Mouse (Mus musculus) hindbrain, embryonic 12.5 days (tissue): ENCODE measurements around the gene Lama5. TPM values are rescaled to one million over a fixed set of nuclear protein-coding genes. Genes with fewer than 3 reads are reported as not detected.

Source experiments
- ATAC-seq: fragments of 200-750 bp; cut with Nextera tagmentation; 2 replicates; pipeline ENCODE4 v1.8.0; 2017; ENCODE audit warnings: moderate TSS enrichment; ENCODE audit not compliant: low FRiP score
- H3K27ac ChIP-seq: fragments of 300-500 bp; sonication (generic); 2 replicates; pipeline ENCODE4 v1.5.1; 2016; ENCODE audit warnings: mild to moderate bottlenecking
- H3K27me3 ChIP-seq: fragments of 300-500 bp; sonication (generic); 2 replicates; pipeline ENCODE4 v1.6.1; 2016; ENCODE audit warnings: mild to moderate bottlenecking
- H3K36me3 ChIP-seq: fragments of 300-500 bp; sonication (generic); 2 replicates; pipeline ENCODE4 v1.6.1; 2016; ENCODE audit warnings: mild to moderate bottlenecking
- H3K4me1 ChIP-seq: fragments of 300-500 bp; sonication (generic); 2 replicates; pipeline ENCODE4 v1.6.1; 2016
- H3K4me2 ChIP-seq: fragments of 300-500 bp; sonication (generic); replicated peaks from 2 replicates; pipeline ENCODE4 v1.6.1; 2016; ENCODE audit warnings: mild to moderate bottlenecking
- H3K4me3 ChIP-seq: fragments of 300-500 bp; sonication (generic); 2 replicates; pipeline ENCODE4 v1.5.1; 2016; ENCODE audit warnings: mild to moderate bottlenecking
- H3K9ac ChIP-seq: fragments of 300-500 bp; sonication (generic); 2 replicates; pipeline ENCODE4 v1.6.1; 2016; ENCODE audit warnings: mild to moderate bottlenecking, moderate library complexity
- H3K9me3 ChIP-seq: fragments of 300-500 bp; sonication (generic); replicated peaks from 2 replicates; pipeline ENCODE4 v1.6.1; 2016; ENCODE audit warnings: mild to moderate bottlenecking
- WGBS: fragments of 180-500 bp; shearing (Covaris S2); methylation state at CpG from one replicate; pipeline ENCODE4 v1.1.7; 2016; 5-methylcytosine and 5-hydroxymethylcytosine counted together
- polyA plus RNA-seq: library from polyadenylated mRNA; unstranded; fragments of >200 nt; fragmentation: Nextera tagmentation; extraction: Ambion mirVana; gene quantifications from 2 replicates; pipeline ENCODE4 v1.2.1, GENCODE M21; 2016

The Lama5 gene
- polyA plus RNA-seq, 1 experiment from 2014 or later, result 8.7 TPM

DNA sequence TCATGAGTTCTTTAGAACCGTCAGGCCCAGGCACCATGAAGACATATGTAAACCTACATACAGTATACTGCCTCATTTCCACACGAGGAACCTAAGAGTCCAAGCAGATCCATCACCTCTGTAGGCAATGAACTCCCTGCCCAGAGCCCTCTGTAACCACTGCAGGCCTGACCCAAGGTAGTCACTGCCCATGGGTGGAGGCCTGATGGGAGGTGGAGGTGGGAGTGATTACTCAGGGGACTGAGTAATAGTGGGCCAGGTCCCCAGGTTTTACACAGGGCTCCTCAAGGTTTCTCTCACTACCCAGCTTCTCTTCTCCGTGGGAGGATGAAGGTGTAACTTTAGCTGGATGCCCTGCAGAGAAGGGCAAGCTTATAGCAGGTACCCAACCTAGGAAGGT is 3.5 kb upstream of the Lama5 start:
- Histone ChIP-seq H3K9ac (no peak overlapping the region), H3K27me3 (peaks cover 33% of the 10 kb centered on the region), H3K9me3 (no peaks in the 10 kb centered on the region), H3K36me3 (no peaks in the 10 kb centered on the region), H3K4me3 (no peak overlapping the region), H3K4me1 (peaks cover 42% of the 10 kb centered on the region), H3K27ac (no peak overlapping the region), H3K4me2 (no peak overlapping the region)
- WGBS, result 87% methylated on average over 3 of the region's 3 CpGs
- no peak for ATAC-seq

DNA sequence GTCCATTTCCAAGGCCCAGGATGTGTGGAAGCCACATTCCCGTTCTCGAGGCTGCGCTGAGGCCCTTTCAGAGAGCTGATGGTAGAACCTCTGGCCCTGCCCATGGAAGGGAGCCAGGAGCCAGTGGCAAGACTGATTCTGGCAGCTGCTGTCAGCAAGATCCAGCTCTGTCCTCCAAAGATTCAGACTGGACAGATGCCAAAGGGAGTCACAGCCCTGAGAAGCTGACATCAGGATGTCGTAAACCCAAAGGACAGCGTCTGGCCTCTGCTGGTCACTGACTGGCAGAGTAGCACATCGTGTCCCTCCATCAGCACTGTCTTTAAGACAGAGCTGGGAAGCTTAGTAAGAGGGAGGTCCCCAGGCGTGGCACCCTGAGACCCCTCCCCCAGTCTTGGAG is 2.9 kb upstream of the Lama5 start:
- Histone ChIP-seq H3K27ac (no peak overlapping the region), H3K4me2 (no peak overlapping the region), H3K36me3 (no peaks in the 10 kb centered on the region), H3K4me3 (no peak overlapping the region), H3K27me3 (peaks cover 39% of the 10 kb centered on the region), H3K9me3 (no peaks in the 10 kb centered on the region), H3K9ac (no peak overlapping the region), H3K4me1 (peaks cover 42% of the 10 kb centered on the region)
- ATAC-seq, result no peak; the same call in 1 of the 2 replicates
- WGBS, result 69% methylated on average over 7 of the region's 7 CpGs

DNA sequence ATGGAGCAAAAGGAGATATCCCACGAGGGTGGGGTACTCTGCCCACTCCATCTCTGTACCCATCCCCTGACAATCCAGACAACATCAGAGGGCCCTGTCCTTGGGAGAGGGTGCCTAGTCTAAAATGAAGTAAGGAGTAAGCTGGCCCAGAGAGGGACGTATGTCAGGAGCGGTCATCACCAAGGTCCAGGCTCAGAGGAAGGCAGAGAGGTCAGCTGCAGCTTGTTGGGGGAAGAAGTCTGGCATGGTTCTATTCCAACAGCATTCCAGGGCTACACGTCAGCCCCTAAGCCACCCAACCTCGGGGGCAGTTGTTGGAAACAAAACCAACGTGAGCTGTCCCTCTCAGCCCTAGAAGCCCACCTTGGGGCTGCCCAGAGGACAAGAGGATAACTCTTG is 2.4 kb upstream of the Lama5 start:
- Histone ChIP-seq H3K9ac (no peak overlapping the region), H3K4me2 (no peak overlapping the region; the same call in 1 of the 2 replicates), H3K4me1 (peaks cover 42% of the 10 kb centered on the region), H3K27me3 (peaks cover 44% of the 10 kb centered on the region), H3K27ac (no peak overlapping the region), H3K9me3 (no peaks in the 10 kb centered on the region), H3K4me3 (no peak overlapping the region), H3K36me3 (no peaks in the 10 kb centered on the region)
- 51% methylated on average over 6 of the region's 6 CpGs for WGBS
- ATAC-seq, result no peak; the same call in 1 of the 2 replicates

DNA sequence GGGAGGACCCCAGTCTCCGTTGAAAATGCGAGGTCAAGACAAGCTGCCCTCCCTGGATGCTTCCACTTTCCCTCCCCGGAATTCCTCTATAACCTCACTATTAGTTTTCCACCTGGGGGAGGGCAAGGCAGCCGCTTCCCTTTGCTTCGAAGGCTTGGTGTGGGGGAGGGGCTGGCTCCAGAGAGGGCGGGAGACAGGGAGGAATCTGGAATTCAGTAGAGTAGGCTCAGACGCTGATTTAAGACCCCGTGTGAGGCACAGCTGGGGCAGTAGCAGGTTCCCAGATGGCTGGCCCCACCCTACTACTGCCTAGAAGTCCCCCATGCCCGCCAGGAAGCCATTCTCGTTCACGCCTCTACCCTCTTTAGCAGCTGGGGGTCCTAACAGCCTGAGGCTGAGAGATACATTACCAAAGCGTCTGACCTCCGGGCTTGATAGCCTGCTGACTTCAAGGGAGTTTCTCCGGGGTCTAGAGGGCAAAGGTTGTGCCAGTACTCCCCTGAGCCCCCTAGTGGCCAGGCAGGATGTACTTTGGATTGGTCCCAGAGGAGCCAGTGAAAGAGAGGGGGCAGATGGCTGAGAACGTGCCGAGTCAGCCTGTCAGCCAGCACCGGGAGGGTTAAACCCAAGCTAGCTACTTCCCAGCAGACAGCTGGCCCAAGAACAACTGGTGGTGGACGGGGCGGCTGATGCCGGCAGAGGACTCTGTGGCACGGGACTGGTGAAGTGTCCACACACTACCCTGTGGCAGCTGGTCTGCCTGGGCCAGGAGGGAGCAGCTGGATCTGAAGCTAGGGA is 1.8 kb upstream of the Lama5 start:
- Histone ChIP-seq H3K9ac (no peak overlapping the region; the same call in 1 of the 2 replicates), H3K4me1 (peaks cover 47% of the 10 kb centered on the region), H3K27ac (no peak overlapping the region; the same call in 1 of the 2 replicates), H3K4me3 (no peak overlapping the region), H3K27me3 (peaks cover 50% of the 10 kb centered on the region), H3K4me2 (peak overlapping the region; percentile 35), H3K36me3 (no peaks in the 10 kb centered on the region), H3K9me3 (no peaks in the 10 kb centered on the region)
- ATAC-seq, result peak; percentile 72
- WGBS, result 1% methylated on average over 21 of the region's 21 CpGs

DNA sequence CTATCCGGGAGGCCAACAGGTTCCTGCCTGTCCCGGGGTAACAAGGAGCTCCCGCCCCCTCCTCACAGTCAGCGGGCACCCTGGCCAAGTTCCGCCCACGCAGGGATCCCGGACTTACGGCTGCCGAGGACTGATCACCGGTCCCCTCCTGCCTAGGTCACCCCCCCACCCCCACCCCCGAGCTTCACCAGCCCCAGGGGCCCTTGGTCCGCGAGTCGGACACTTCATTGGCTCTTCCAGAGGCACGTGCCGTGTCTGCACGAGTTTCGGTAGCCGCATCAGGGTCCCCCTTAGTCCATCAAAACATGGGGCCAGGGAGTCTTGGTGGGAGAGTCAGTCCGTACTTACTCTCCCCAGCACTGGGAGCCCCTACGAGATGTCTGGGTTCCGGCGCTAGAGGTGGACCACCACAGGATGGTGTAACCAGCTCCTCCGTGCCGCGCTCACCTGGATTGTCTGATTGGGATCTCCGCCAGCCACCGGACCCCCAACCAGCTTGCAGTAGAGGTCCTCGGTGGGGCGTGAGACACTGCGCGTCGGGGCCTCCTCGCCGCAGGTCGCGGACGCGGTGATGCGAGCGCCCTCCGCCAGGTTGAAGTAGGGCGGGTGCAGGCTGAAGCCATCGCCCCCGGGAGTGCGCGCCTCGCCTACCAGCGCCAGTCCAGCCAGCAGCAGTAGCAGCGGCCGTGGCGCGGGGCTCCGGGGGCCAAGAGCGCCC is 456 bp downstream of the Lama5 start:
- Histone ChIP-seq H3K4me3 (peak overlapping the region; percentile 60), H3K27ac (no peak overlapping the region), H3K9me3 (no peaks in the 10 kb centered on the region), H3K4me2 (peak overlapping the region; percentile 98), H3K27me3 (peaks cover 54% of the 10 kb centered on the region), H3K4me1 (peaks cover 54% of the 10 kb centered on the region), H3K36me3 (no peaks in the 10 kb centered on the region), H3K9ac (peak overlapping the region; percentile 66)
- under 1% methylated on average over 55 of the region's 55 CpGs for WGBS
- peak; percentile 13; the same call in 1 of the 2 replicates for ATAC-seq

DNA sequence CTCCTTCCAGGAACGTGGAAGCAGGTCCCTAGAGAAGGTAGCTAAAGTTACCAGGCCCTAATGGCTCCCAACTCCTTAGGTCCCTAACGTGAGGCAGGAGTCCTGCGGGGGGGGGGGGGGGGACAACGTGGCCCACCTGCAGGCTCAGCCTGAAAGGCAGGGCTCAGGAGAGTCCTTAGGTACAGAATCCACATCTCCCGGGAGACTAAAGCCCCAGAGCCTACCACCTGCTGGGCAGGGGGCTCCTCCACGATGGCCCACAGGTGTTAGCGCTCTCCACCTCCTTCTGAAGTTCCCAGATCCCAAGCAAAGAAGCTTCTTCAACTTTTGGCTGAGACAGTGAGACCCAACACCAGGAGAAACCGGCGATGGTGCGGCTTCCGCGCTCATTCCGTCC is 1.0 kb downstream of the Lama5 start:
- no peak for ATAC-seq
- H3K36me3 ChIP-seq, result no peaks in the 10 kb centered on the region
- H3K9ac ChIP-seq, result no peak overlapping the region; the same call in 1 of the 2 replicates
- H3K27me3 ChIP-seq, result peaks cover 54% of the 10 kb centered on the region
- peaks cover 54% of the 10 kb centered on the region for H3K4me1 ChIP-seq
- H3K4me2 ChIP-seq, result peak overlapping the region; percentile 98
- H3K4me3 ChIP-seq, result peak overlapping the region; percentile 60
- 3% methylated on average over 12 of the region's 13 CpGs for WGBS
- H3K27ac ChIP-seq, result no peak overlapping the region
- no peaks in the 10 kb centered on the region for H3K9me3 ChIP-seq

DNA sequence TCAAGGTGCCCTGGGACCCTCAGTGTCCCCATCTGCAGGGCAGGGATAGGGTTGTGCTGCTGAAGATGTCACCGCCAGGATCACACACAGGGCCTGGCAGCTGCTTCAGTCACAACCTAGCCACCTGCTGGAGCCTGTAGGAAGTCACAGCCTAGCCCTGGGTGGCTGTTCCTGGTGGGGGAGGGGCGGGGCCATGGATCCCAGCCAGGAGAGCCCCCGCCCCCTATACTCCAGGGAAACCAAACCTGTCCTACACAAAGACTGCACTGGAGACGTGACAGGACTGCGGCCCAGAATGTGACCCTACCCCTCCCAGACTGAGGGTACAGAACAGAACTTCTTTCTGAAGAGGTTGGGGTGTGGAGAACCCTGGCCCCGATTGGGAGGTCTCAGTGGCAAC is 3.4 kb downstream of the Lama5 start:
- no peak overlapping the region for H3K4me2 ChIP-seq
- H3K9ac ChIP-seq, result no peak overlapping the region
- H3K27me3 ChIP-seq, result peaks cover 51% of the 10 kb centered on the region
- H3K4me1 ChIP-seq, result peaks cover 45% of the 10 kb centered on the region
- H3K4me3 ChIP-seq, result no peak overlapping the region
- WGBS, result 14% methylated on average over 6 of the region's 6 CpGs
- peak; percentile 24 for ATAC-seq
- H3K36me3 ChIP-seq, result no peaks in the 10 kb centered on the region
- no peaks in the 10 kb centered on the region for H3K9me3 ChIP-seq
- H3K27ac ChIP-seq, result no peak overlapping the region

DNA sequence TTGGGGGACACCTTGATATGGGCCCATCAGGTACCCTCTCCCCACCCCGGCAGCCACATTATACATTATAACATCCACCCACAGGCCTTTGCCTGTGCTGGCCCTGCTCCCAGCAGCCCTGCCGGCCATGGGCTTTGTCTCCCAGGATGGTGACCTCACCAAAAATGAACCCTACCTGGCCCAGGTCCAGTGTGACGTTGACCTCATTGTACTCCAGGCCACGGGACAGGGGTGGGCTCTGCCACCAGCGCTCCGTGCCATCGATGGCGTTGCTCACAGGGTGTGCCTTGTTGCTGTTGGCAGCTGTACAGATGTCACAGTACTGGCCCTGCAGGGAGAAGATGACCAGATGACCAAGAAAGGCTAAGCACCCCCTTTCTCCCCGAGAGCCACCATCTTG is 4.6 kb downstream of the Lama5 start:
- no peak overlapping the region for H3K4me3 ChIP-seq
- H3K4me1 ChIP-seq, result peaks cover 37% of the 10 kb centered on the region
- H3K36me3 ChIP-seq, result no peaks in the 10 kb centered on the region
- no peak overlapping the region for H3K27ac ChIP-seq
- 94% methylated on average over 9 of the region's 9 CpGs for WGBS
- H3K27me3 ChIP-seq, result peaks cover 40% of the 10 kb centered on the region
- ATAC-seq, result no peak
- H3K4me2 ChIP-seq, result no peak overlapping the region
- no peaks in the 10 kb centered on the region for H3K9me3 ChIP-seq
- H3K9ac ChIP-seq, result no peak overlapping the region

DNA sequence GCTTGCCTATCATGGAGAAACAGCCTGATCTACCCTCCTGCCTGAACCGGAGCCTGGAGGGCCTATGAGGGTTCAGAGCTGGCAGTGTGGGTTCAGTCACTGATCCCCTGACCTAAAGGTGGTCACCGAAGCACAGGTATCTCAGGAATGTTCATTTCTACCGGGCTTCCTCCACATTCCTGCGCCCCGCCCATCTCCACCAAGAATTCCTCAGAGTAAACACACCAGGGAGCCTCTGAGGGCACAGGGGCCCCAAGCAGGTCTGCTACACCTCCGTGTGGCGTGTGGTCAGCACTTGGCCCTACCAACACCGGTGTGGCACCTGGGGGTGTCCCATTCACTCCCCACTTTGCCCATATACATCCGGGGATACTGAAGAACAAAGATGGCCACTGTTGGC is 5.5 kb downstream of the Lama5 start:
- ATAC-seq, result no peak
- Histone ChIP-seq H3K27ac (no peak overlapping the region), H3K36me3 (no peaks in the 10 kb centered on the region), H3K4me3 (no peak overlapping the region), H3K4me1 (peaks cover 29% of the 10 kb centered on the region), H3K27me3 (peaks cover 31% of the 10 kb centered on the region), H3K9ac (no peak overlapping the region), H3K4me2 (no peak overlapping the region), H3K9me3 (no peaks in the 10 kb centered on the region)
- 77% methylated on average over 9 of the region's 9 CpGs for WGBS

DNA sequence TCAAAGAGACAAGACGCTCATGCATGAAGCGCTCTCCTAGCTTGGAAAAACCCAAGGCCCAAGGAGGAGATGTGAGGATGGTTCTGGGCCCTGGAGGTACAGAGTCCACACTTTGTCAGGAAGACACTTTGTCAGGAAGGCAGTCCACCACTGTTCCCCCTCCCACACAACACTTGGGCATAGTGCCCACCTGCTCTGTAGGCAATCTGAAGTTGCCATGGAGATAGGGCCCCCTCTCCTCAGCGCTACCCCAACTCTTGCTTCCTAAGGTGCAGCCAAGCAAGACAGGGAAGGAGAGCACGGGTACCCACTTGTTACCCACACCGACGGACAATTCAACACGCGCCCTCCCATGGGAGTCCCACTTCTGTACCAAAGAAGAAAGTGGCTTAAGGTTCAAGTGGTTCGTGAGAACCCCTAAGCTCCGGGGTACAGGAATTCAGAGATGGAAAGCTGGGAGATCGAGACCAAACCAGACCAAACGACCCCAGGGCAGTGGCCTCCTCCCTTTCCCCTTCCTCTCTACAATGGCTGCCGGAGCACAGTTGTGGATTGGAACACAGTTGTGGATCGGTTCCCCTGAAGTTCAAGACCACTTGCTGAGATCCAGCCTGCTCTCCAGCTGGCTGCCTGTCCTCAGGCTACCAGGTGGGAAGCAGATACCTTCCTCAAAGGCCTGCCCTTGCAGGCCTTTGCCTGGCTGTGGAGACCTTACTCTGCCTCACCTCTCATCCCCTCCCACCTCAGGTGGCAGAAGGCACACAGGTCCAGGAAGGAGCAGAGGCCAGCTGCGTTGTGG is 6.3 kb downstream of the Lama5 start:
- H3K36me3 ChIP-seq, result no peaks in the 10 kb centered on the region
- no peak overlapping the region for H3K4me3 ChIP-seq
- no peak overlapping the region for H3K4me2 ChIP-seq
- peaks cover 30% of the 10 kb centered on the region for H3K4me1 ChIP-seq
- WGBS, result 77% methylated on average over 15 of the region's 15 CpGs
- no peak overlapping the region for H3K9ac ChIP-seq
- no peak overlapping the region for H3K27ac ChIP-seq
- no peaks in the 10 kb centered on the region for H3K9me3 ChIP-seq
- H3K27me3 ChIP-seq, result peaks cover 23% of the 10 kb centered on the region
- ATAC-seq, result no peak

DNA sequence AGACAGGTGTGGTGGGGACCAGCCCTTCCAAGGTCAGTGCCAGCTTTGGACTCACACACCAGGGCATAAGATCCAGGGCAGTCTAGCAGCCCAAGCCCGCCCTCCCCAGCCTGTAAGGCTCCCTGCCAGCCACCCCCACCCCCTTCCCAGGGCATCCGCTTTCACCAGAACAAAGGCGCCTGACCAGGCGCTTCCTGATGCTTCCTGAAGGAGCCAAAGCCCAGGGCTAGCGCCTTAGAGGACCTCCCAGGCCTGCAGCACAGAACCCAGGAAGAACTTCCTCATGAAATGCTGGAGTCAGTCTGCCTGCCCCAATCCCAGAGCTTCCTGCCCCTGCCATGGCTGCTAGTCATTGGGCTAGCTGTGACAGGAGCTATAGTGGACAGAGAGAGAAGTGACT is 7.0 kb downstream of the Lama5 start:
- Histone ChIP-seq H3K4me2 (no peak overlapping the region), H3K9me3 (no peaks in the 10 kb centered on the region), H3K36me3 (no peaks in the 10 kb centered on the region), H3K4me1 (peaks cover 30% of the 10 kb centered on the region), H3K27ac (no peak overlapping the region), H3K9ac (peak overlapping the region; percentile 5; the same call in 1 of the 2 replicates), H3K4me3 (no peak overlapping the region), H3K27me3 (peaks cover 16% of the 10 kb centered on the region)
- whole genome bisulfite sequencing, result 26% methylated on average over 5 of the region's 5 CpGs
- ATAC-seq, result no peak

DNA sequence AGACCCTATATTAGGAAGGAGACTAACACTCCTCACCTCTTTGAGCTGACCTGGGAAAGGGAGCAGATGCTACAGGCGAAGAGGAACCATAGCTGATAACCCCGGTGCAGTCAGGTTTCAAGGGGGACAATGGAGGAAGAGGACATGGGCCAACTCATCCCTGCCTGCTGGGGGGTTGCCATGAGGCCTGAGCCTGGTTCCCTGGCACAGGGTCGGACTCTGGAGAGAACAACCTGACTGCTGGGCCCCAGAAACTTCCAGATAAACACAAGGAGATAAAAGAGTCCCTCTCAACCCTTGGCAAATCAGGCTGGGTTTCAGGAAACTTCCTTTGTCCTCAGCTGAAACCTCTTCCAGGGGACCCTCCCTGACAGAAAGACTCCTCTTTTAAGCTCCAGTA is 7.4 kb downstream of the Lama5 start:
- Histone ChIP-seq H3K4me2 (no peak overlapping the region), H3K4me3 (no peak overlapping the region), H3K9me3 (no peaks in the 10 kb centered on the region), H3K9ac (peak overlapping the region; percentile 5; the same call in 1 of the 2 replicates), H3K36me3 (no peaks in the 10 kb centered on the region), H3K27ac (no peak overlapping the region), H3K4me1 (peaks cover 30% of the 10 kb centered on the region), H3K27me3 (peaks cover 12% of the 10 kb centered on the region)
- ATAC-seq, result no peak
- WGBS, result 78% methylated on average over 3 of the region's 3 CpGs
